In the genomic region with DNA sequence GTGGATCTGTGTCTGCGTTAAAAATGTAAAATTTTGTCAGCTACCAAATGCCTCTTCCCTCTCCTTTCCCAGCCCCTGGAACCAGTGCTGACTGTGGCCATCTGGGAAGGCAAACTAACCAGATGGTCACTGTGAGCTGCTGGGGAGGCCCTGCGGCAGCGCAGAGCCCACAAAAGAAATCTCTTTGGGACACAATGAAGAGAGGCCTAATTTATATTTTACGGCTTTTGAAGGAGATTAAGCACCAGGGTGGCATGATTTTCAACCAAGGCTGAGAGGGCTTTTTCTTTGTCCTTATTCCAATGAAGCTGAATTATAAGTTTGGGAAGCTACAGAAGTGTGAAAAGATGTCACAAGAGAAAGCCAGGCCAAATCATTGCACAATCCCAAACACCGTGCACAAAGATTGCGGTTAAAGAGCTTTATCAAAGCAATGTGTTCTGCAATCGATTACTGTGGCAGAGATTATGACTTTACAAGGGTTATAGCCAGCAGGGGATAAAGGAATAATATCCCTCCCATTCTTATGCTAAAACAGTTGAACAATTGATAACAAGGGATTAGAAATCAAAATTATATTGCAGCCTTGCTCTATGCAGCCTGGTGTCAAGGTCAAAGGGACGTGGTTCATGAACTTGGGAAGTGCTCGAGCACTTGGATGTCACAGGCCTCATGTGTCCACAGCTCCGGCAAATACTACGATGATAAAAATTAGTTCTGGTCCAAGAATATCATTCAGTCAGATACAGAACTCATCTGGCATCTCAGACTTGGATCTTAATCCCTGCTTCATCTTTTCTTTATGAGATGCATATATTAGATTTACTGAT, we compare ENCODE assay signal across 10 mouse cellular contexts.
DNase-seq lines count a peak whose midpoint lies in the region; ATAC-seq lines count a peak whose summit lies in the region.
"Had no signal": no experiment of that assay in that cellular context is flagged by ENCODE, and none has a peak within 500 bp of the region (broad histone marks: within the 10 kb centered on the region; RNA-seq: fewer than 3 reads in every experiment).

No protein-coding gene starts in this region.

- peak; percentile 52 for DNase-seq in right cerebral cortex, adult 18-20 months
- DNase-seq in right cerebral cortex, postnatal 14 days = no peak
- peak; percentile 36 for DNase-seq in hindbrain, embryonic 14.5 days (ENCODE audit: low spot score)
- no peak for DNase-seq in kidney, adult 9 months
- no peak for DNase-seq in adipocyte (ENCODE audit: low spot score)
- no peak for DNase-seq in heart, postnatal 10 days

- no peak overlapping the region for H3K4me2 ChIP-seq in hindbrain, embryonic 14.5 days (replicated peaks)
- H3K4me2 ChIP-seq in midbrain, embryonic 12.5 days (replicated peaks) = no peak overlapping the region
- H3K4me2 ChIP-seq in intestine, embryonic 16.5 days (ENCODE audit: low read depth, low read length) = no peak overlapping the region
- H3K4me2 ChIP-seq: heart, embryonic 15.5 days had no signal

- H3K4me1 ChIP-seq in hindbrain, embryonic 14.5 days (replicated peaks; ENCODE audit: control insufficient read depth, insufficient read depth, low read length) = 0 out of 2 replicates have a peak, but pooled peaks cover 8% of the 10 kb centered on the region
- peaks cover 6% of the 10 kb centered on the region; the same call in 1 of the 2 replicates for H3K4me1 ChIP-seq in midbrain, embryonic 12.5 days
- H3K4me1 ChIP-seq in intestine, embryonic 16.5 days (ENCODE audit: control insufficient read depth, insufficient read depth, low read length) = no peaks in the 10 kb centered on the region
- H3K4me1 ChIP-seq: heart, embryonic 15.5 days had no signal

- no peak overlapping the region for H3K9ac ChIP-seq in hindbrain, embryonic 14.5 days
- no peak overlapping the region for H3K9ac ChIP-seq in midbrain, embryonic 12.5 days (replicated peaks)
- H3K9ac ChIP-seq in intestine, embryonic 16.5 days (ENCODE audit: low read depth, low read length) = no peak overlapping the region
- H3K9ac ChIP-seq: heart, embryonic 15.5 days had no signal

- peak overlapping the region; percentile 28 for H3K27ac ChIP-seq in hindbrain, embryonic 14.5 days
- peak overlapping the region; percentile 70 for H3K27ac ChIP-seq in midbrain, embryonic 12.5 days (replicated peaks)
- no peak overlapping the region for H3K27ac ChIP-seq in intestine, embryonic 16.5 days (ENCODE audit: low read length)
- H3K27ac ChIP-seq: heart, embryonic 15.5 days had no signal

- ATAC-seq in hindbrain, embryonic 14.5 days (ENCODE audit: low FRiP score) = peak; percentile 67; the same call in 1 of the 2 replicates
- peak; percentile 93 for ATAC-seq in midbrain, embryonic 12.5 days (ENCODE audit: low FRiP score, low read depth)
- ATAC-seq in intestine, embryonic 16.5 days = no peak

- WGBS in hindbrain, embryonic 14.5 days = 10% methylated on average over 11 of the region's 11 CpGs
- WGBS in midbrain, embryonic 12.5 days = 9% methylated on average over 11 of the region's 11 CpGs
- WGBS in intestine, embryonic 16.5 days = 59% methylated on average over 11 of the region's 11 CpGs

- H3K36me3 ChIP-seq in hindbrain, embryonic 14.5 days (replicated peaks; ENCODE audit: control insufficient read depth, insufficient read depth) = no peaks in the 10 kb centered on the region
- H3K36me3 ChIP-seq in midbrain, embryonic 12.5 days = no peaks in the 10 kb centered on the region
- H3K36me3 ChIP-seq in intestine, embryonic 16.5 days (ENCODE audit: control insufficient read depth, insufficient read depth, low read length) = no peaks in the 10 kb centered on the region
- H3K36me3 ChIP-seq: heart, embryonic 15.5 days had no signal

- H3K9me3 ChIP-seq in hindbrain, embryonic 14.5 days (ENCODE audit: control insufficient read depth, low read length) = no peaks in the 10 kb centered on the region
- no peaks in the 10 kb centered on the region for H3K9me3 ChIP-seq in midbrain, embryonic 12.5 days
- no peaks in the 10 kb centered on the region for H3K9me3 ChIP-seq in intestine, embryonic 16.5 days (ENCODE audit: control insufficient read depth, low read length)
- H3K9me3 ChIP-seq: heart, embryonic 15.5 days had no signal

- intact Hi-C loops in heart, postnatal 10 days (cut with DNase I) = no loop called here

- no peaks in the 10 kb centered on the region for H3K27me3 ChIP-seq in hindbrain, embryonic 14.5 days (ENCODE audit: control insufficient read depth, insufficient read depth, low read length)
- peaks cover 55% of the 10 kb centered on the region for H3K27me3 ChIP-seq in midbrain, embryonic 12.5 days
- no peaks in the 10 kb centered on the region for H3K27me3 ChIP-seq in intestine, embryonic 16.5 days (replicated peaks; ENCODE audit: control insufficient read depth, insufficient read depth, low read length)
- H3K27me3 ChIP-seq: CH12.LX; heart, embryonic 15.5 days had no signal

- H3K4me3 ChIP-seq in hindbrain, embryonic 14.5 days (replicated peaks; ENCODE audit: low read length) = no peak overlapping the region
- H3K4me3 ChIP-seq in midbrain, embryonic 12.5 days = no peak overlapping the region
- no peak overlapping the region for H3K4me3 ChIP-seq in intestine, embryonic 16.5 days (ENCODE audit: low read length)
- H3K4me3 ChIP-seq: heart, embryonic 15.5 days had no signal

Comparison
In these comparisons a context has a peak if more than half of its experiments do, and no peak if none do; other contexts are left out.
1. DNase-seq: peak in right cerebral cortex, adult 18-20 months (single experiment) and hindbrain, embryonic 14.5 days (single experiment); none in right cerebral cortex, postnatal 14 days (single experiment), kidney, adult 9 months (single experiment), adipocyte (single experiment) and heart, postnatal 10 days (0 of 2).